Mouse (Mus musculus) heart, postnatal 36 days (tissue): ENCODE results near the gene Runx1. TPM values are rescaled to one million over a fixed set of nuclear protein-coding genes. Genes with fewer than 3 reads are reported as not detected.

Experiments
- DNase-seq, 2 experiments: peaks; one replicate each; pipeline ENCODE4 v3.0.0; 2021 to 2022
- intact Hi-C: fragments of 180-260 bp; cut with DNase I; formaldehyde crosslinking; loops from one replicate; pipeline ENCODE4 v1.15.1; 2025
- total RNA-seq, 2 experiments: library from RNA; stranded (reverse); gene quantifications; 2 replicates each; pipeline ENCODE4 v1.2.3; 2021

Runx1 gene
- total RNA-seq, 2 experiments from 2014 or later = 2.4 to 3.3 TPM

DNA sequence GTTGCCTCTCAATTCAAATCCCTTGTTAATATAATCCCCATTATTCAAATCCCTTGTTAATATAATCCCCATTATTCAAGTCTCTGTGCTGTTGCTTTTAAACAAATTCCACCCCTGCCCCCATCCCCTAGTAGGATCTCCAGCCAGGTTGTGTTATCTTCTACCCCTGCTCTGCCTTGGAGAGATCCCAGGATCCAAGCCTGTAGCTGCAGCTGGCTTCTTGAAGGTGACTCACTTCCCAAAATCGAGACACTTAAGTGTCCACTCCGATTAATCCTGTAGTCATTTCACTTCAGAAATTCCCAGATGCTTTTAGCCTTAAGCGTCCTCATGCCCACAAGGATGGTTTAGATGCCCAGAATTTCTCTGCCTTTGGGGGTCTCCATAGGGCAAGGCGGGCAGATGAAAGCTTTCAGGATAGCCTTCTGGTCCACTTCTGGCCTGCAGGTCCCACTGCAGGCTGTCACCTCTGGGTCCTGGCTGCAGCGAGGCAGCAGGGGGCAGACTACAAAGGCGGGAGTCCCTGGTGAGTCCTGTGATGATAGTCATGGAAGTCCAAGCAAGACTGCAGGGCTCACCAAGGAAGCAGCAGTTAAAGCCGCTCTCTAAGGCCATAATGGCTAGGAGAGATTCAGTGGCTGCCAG lies 1.8 kb upstream of the Runx1 start:
- intact Hi-C loops = loop anchor here (5.0 to 10.0 kb wide), 3 partner anchors 245 to 627 kb away; no protein-coding TSS in a partner anchor
- peak in 1 of 2 experiments; percentile 25 for DNase-seq

- intact Hi-C loops = loop anchor here (5.0 to 10.0 kb wide), 3 partner anchors 246 to 628 kb away; no protein-coding TSS in a partner anchor
- no peak for DNase-seq
Measured at GRCm38 (mm10) chr16:92826683-92827082, 734 bp upstream of the Runx1 start.

- intact Hi-C loops = loop anchor here (5.0 to 10.0 kb wide), 3 partner anchors 247 to 629 kb away; no protein-coding TSS in a partner anchor
- no peak for DNase-seq
Measured at GRCm38 (mm10) chr16:92825204-92825843, 625 bp downstream of the Runx1 start.

DNA sequence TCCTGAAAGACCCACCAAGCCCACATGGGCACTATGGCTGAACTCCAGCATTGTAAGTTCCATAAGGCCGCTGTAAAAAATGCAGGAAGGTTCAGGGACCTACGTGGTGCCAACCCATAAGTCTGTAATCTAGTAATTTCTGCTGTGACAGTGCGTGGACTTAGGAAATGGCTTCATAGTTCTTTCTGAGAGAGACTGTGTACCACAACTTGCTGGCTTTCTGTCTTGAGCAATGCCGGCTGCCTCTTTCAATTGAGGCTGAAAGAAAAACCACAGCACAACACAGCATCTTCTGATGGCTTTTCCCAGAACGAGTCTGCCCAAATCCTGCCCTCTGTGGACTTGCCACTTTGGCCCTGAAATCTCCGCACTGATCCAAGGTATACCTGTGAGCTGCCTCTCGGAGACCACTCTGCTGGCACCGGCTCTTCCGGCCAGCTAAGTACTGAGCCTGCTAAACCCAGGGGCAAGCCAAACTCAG lies 1.2 kb downstream of the Runx1 start:
- intact Hi-C loops = loop anchor here (5.0 to 10.0 kb wide), 3 partner anchors 248 to 630 kb away; no protein-coding TSS in a partner anchor
- DNase-seq = no peak

- intact Hi-C loops = loop anchor here (10.0 kb wide), 2 partner anchors 259 to 631 kb away; no protein-coding TSS in a partner anchor
Measured at GRCm38 (mm10) chr16:92824003-92824722, 1.8 kb downstream of the Runx1 start.

GRCm38 (mm10) chr16:92823381-92823862 lies 2.5 kb downstream of the Runx1 start:
- DNase-seq = no peak
- intact Hi-C loops = loop anchor here (10.0 kb wide), 2 partner anchors 259 to 631 kb away; no protein-coding TSS in a partner anchor

More at GRCm38 (mm10) chr16:92824003-92824722, 1.8 kb downstream of the Runx1 start:
- DNase-seq = no peak

DNA sequence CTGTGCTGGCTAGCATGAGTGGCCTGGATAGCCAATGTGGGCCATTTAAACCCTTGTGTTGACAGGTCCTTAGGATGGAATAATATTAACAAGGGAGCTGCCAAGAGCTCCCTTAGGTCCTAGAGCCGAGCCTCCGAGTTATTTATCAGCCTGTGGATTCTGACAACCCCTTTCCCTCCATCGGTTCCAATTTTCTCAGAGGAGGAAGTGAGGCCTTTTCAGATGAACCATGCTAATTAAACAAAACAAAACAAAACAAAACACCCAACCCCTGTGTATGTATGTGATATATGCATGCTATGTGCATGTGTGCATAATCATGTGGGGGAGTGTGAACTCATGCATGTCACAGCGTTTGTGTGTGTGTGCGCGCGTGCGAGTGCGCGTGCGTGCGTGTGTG lies 3.3 kb downstream of the Runx1 start:
- DNase-seq = no peak
- intact Hi-C loops = loop anchor here (10.0 kb wide), 2 partner anchors 258 to 632 kb away; no protein-coding TSS in a partner anchor

DNA sequence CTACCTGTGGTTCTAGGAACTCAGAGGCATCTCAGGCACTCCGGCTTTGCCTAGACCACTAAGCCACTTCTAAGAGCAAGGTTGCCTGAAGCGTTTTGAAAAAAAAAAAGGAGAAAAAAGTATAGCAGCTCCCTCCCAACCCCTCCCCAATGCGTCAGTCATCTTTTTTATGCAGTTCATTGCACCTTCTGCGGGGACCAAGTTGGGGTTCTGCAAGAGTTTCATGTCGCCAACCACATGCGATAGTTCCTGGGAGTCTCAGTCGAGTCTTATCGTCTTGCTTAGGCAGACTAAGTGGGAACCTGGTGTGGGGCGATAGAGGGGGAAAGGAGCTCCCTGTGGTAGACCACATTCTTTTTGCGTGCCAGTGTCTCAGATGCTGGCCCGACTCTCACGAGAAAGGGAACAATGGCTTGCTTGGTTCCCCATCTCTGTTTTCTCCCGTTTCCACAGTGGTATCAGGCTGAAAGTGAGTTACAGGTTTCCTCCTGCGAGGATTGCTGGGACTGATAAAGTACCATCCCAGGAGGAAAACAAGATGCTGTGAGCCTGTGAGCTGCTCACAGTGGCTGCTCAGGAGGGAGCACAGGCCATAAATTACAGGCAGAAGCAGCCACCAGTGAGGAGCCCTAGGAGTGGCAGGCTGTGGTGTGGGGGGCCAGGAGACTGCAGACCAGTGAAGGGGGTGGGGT lies 3.9 kb downstream of the Runx1 start:
- intact Hi-C loops = loop anchor here (10.0 kb wide), 2 partner anchors 257 to 633 kb away; no protein-coding TSS in a partner anchor
- DNase-seq = no peak

DNA sequence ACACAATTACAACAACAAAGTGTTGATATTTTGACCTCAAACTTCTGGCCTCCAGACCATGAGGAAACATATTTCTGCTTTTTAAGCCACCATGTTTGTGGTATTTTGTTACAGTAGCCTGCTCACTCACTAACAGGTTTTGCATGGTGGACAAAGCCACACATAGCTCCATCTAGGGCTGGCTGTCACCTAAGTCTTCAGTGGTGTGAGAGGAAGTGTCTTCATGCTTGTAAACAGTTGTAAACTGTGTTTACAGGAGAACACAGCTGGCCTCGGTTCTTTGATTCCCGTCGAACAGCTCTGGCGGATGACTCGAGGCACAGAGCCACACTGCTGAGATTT lies 4.4 kb downstream of the Runx1 start:
- intact Hi-C loops = loop anchor here (10.0 kb wide), 2 partner anchors 257 to 633 kb away; no protein-coding TSS in a partner anchor
- no peak for DNase-seq

- intact Hi-C loops = loop anchor here (10.0 kb wide), 2 partner anchors 256 to 634 kb away; no protein-coding TSS in a partner anchor
Measured at GRCm38 (mm10) chr16:92820451-92820850, 5.5 kb downstream of the Runx1 start.

DNA sequence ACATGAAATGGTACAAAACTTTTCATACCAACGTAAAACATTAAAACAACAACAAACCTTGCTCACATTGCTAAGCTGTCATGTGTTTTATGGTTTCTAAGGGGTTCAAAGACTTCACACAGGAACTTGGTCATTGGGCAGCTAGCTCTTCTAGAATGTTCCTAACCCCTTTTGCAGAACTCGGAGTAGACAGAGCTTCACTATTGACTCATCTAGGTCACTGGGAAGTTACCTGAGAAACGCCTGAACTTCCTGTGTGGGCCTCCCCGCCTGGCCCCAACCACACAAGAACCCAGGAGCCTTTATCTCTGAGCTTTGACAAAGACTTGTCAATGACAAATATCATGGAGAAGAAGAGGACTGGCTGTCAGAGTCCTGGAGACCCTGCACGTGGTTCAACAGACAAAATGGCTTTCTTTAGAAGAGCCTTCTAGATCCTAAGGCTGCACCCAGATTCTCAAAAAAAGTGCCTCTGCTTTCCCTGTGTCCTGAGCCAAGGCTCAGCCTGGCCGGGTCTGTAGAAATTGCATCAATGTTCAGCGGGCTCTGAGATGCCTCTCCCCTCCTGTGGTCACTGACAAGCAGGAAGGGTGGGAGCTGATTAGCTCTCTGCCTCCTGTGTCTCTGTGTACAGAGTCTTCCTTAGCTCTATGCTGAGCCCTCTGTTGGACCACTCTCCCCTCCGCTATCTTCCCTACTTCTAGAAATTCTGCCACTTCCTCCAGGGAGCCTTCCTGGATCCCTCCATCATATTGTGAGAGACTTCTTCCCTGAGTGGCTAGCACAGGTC lies 7.3 kb downstream of the Runx1 start:
- no peak for DNase-seq
- intact Hi-C loops = no loop called here

More at GRCm38 (mm10) chr16:92820451-92820850, 5.5 kb downstream of the Runx1 start:
- DNase-seq = no peak

DNA sequence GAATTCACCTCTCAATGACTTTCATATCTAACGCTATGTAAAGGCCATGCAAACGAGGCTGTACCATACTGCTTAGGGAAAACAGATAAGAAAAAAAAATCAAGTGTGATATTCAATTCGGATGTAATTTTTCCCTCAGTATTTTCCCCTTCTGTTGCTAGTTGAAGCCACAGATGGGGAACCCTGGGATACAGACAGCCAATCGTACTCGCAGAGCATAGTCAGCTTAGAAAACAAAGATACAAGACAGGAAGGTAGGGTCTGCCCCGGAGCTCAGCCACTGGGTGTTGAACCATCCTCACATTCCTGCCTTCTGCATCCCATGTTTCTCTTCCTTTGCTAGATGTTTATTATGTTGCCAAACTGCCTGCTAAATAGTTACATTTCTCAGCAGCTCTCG lies 9.9 kb downstream of the Runx1 start:
- intact Hi-C loops = no loop called here
- DNase-seq = no peak

GRCm38 (mm10) chr16:92815195-92815527 lies 10.8 kb downstream of the Runx1 start:
- no peak for DNase-seq

GRCm38 (mm10) chr16:92814366-92815194 lies 11.4 kb downstream of the Runx1 start:
- intact Hi-C loops = no loop called here
- DNase-seq = no peak

More at GRCm38 (mm10) chr16:92815195-92815527, 10.8 kb downstream of the Runx1 start:
- intact Hi-C loops = no loop called here

DNA sequence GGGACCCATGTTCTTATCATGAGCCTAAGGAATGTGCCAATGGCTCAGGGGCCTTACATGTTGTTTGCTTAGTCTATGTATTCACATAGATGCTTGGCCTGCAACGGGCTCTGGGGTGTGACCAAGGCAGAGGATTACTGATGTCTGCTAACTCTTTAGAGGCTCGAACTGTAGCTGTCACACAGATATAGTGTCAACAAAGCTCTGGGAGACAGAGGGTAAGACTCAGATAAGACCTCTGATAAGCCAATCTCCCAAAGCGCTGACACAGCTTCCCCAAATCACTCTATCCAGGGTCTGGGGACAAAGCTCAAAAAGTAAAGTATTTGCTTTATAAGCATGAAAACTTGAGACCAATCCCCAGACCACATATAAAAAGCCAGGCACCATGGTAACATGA lies 13.5 kb downstream of the Runx1 start:
- intact Hi-C loops = no loop called here

GRCm38 (mm10) chr16:92810568-92811240 lies 15.2 kb downstream of the Runx1 start:
- DNase-seq = no peak
- intact Hi-C loops = no loop called here

More for the DNA sequence above, 13.5 kb downstream of the Runx1 start:
- DNase-seq = no peak

GRCm38 (mm10) chr16:92807772-92808171 lies 18.2 kb downstream of the Runx1 start:
- no peak for DNase-seq
- intact Hi-C loops = no loop called here

GRCm38 (mm10) chr16:92803076-92803580 lies 22.8 kb downstream of the Runx1 start:
- DNase-seq = no peak
- intact Hi-C loops = no loop called here
